Mouse (Mus musculus): ENCODE data around the gene Rabgef1.
"Not testable (repeated sequence)": the region's sequence is repeated elsewhere in the genome, so short reads cannot be mapped to it uniquely, and the experiment has no call there.

DNA sequence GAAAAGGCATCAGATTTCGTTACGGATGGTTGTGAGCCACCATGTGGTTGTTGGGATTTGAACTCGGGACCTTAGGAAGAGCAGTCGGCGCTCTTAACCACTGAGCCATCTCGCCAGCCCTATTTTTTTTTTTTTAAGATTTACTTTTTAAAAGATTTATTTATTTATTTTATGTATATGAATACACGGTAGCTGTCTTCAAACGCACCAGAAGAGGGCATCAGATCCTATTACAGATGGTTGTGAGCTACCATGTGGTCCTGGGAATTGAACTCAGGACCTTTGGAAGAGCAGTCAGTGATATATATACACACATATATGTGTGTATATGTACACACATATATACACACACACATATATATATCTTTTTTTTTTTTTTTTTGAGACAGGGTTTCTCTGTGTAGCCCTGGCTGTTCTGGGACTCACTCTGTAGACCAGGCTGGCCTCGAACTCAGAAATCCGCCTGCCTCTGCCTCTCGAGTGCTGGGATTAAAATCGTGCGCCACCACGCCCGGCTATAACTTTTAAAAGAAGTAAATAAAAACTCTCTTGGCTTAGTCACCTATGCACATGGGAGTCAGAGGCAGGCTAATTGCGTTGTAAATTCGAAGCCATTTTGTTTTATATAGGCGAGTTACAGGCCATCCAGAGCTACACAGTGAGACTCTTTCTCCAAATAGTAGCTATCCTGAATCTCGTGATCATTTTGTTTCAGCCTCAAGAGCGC lies 84.4 kb downstream of the Rabgef1 start:
- TF ChIP-seq EP300 (IDR thresholded peaks at IDR 0.05; ENCODE audit: low read depth) = not testable (repeated sequence)
- 0 out of 2 replicates have a peak, but pooled peaks have one; percentile 9 for TF ChIP-seq CTCF (IDR thresholded peaks at IDR 0.05; ENCODE audit: low read depth)

Measured in liver, postnatal 0 days (tissue).